Mouse (Mus musculus): ENCODE measurements around the gene Fastkd5.
"Not testable (repeated sequence)": the region's sequence is repeated elsewhere in the genome, so short reads cannot be mapped to it uniquely, and the experiment has no call there.

The Fastkd5 gene

DNA sequence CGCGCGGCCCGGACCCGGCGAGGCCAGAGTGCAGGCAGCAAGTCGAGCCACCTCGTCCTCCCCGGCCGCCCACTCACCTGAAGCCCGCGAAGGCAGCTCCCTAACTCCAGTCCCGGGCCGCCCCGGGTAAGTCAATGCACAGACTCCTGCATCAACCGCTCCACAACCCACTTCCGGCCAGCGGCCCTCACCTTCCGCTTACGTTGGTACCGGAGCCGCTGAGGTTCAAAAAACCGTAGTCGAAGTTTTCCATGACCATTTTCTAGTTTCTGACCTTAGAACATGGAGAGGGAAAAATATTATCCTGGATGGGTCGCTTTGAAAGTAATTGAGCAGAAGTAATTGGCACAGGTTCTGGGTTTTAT is at the start of gene Fastkd5, which contains the start of gene Ubox5:
Gene Fastkd5, minus strand, starts transcription at position 189 of the 365 bp plus-strand sequence.
Gene Ubox5, minus strand, starts transcription at position 200 of the 365 bp plus-strand sequence.
- DNase-seq = peak; percentile 90

DNA sequence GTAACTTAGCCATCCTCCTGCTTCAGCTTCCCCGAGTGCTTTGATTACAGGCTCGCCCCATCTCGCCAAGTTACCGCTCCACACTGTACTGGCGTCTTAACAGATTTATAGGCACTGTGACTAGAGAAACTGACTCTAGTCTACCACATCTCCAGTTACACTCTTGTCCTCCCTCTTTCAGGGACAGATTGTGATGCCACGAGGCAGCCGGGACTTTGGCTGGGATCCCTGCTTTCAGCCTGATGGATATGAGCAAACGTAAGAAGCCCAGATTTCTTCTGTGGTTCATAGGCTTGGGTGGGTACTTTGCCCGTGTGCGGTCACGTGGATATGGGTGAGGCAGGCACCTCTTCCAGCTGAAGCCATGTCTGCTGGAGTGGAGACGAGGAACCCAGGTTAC is 49.3 kb upstream of the Fastkd5 start:
- DNase-seq = no peak

DNA sequence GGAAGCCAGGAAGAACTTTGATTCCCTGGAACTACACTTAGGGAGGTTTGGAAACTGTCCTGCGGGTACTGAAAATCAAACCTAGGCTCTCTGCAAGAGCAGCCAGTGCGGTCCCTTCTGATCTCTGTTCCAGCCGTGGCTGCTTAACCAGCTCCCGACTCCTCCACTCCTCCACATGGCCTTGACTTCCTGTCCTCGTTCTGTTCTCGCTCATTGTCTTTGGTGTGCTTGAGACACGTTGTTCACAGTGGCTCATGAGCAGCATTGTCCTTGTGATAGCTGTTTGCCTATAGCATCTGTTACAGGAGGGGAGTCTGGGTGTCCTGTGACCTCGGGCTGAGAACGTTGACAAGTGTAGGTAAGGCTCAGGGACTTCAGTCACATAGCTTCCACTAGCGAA is 47.4 kb upstream of the Fastkd5 start:
- DNase-seq = no peak

DNA sequence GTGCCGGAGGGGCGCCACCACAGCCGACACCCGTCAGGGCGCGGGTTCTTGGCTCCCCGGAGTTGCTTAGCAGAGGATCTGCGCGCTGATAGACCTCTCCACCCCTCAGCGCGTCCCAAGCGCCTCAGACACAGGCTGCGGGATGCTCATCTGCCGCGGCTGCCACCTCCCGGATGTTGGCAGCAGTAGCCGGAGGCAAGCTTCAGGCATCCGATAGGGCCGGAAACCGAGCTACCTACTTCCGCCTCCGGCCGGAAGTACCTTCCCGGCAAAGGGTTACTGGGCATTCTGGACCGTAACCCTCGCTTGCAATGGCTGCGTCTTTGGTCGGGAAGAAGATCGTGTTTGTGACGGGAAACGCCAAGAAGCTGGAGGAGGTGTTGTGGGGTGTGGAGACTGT is 37.7 kb upstream of the Fastkd5 start, which contains the start of gene Itpa:
Gene Itpa, plus strand, starts transcription at position 52 of the 400 bp plus-strand sequence.
- peak; percentile 81 for DNase-seq

DNA sequence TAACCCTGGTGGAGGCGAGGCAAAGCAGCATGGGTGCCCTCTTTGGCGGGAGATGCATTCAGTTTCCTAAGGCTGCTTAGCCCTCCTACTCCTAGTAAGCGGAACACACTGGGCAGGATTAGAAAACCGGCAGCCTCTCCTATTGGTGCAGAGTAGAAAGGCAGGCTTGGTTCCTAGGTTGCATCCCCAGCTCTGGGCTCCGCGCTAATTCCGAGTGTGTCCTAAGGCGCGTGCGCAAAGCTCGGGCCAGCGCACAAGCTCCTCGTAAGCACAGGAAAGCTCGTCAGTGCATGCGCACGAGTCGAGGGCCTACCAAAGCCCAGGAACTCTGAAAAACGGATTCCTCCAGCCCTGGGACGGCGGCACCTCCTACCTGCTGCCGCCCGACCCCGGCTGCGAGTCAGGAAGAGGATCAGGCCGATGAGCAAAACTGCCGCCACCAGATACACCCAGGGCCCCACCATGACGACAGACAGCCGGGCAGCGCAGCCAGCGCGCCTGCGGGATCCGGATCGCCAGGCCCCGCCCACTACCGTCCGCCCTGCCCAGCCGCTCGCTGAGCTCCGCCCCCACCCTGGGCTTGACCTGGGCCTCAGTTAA is 34.4 kb upstream of the Fastkd5 start, which contains the start of gene Ddrgk1:
Gene Ddrgk1, minus strand, starts transcription at position 558 of the 600 bp plus-strand sequence.
- DNase-seq = peak; percentile 86

DNA sequence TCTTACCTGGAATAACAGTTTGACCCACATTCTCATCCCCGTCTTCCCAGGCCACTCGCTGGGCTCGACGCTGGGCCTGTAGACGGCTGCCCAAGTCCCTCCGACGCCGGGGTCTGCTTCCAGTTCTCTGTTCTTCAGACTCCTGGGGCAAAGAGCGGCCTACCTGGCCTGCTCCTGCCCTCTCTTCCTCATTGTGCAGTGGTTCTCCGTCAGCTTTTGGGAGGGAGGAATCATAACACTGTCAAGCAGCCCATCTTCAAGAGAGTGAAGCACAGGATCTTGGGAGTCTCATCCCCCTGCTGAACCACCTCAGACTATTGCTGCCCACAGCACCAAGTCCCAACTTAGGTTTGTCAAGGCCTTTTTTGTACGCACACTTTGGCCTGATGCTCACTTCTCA is 33.5 kb upstream of the Fastkd5 start:
- no peak for DNase-seq

DNA sequence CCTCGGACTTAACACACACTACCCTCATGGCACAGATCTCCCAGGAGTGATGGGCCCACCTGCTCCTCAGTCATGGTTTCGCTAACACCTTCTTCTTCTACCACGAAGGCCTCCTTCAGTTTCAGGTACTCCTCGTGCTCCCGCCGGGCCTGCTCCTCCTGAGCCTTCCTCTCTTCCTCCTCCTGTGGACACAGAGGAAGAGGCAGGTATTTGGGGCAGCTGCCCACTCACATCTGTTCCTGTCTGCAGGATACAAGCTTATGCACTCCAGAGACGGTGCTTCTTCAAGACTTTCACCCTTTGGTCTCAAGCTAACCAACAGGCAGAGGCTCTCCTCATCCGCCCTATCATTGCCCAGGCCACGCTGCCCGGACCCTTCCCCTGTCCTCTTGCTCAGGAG is 28.7 kb upstream of the Fastkd5 start:
- DNase-seq = no peak

DNA sequence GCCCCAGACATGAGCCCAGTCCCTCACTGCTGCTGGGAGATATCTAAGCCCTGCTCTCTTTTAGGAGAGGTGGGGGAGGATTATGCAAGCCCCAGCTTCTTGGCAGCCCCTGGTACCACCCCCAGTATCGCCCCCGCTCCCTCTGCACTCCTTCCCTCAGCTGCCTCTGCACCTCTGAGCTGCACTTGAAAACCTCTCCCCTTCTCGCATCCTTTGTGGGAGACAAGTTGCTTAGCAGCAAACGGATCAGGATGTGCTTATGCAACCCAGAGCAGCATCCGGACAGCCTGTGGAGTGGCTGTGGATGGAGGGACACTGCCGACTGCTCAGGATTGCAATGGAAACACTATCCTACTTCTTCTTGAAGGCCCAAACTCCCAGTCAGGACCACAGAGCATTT is 27.7 kb upstream of the Fastkd5 start:
- DNase-seq = no peak

DNA sequence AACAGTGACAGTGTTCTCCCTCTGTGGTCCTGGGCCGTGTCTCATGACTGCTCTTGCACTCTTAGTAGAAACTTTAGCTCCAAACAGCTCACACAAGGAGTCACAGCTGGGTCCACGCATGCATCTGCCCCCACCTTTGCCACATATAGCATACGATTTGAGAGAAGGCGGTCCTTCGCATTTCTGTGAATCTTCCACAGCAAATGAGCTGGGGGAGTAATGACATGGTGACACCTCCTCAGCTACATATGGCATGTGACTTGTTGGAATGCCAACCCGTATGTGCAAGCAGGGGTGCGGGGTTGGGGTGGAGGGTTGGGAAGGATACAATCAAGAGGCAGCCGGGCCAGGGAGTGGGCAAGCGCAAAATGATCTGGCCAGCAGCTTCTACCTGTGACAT is 26.7 kb upstream of the Fastkd5 start:
- DNase-seq = no peak

DNA sequence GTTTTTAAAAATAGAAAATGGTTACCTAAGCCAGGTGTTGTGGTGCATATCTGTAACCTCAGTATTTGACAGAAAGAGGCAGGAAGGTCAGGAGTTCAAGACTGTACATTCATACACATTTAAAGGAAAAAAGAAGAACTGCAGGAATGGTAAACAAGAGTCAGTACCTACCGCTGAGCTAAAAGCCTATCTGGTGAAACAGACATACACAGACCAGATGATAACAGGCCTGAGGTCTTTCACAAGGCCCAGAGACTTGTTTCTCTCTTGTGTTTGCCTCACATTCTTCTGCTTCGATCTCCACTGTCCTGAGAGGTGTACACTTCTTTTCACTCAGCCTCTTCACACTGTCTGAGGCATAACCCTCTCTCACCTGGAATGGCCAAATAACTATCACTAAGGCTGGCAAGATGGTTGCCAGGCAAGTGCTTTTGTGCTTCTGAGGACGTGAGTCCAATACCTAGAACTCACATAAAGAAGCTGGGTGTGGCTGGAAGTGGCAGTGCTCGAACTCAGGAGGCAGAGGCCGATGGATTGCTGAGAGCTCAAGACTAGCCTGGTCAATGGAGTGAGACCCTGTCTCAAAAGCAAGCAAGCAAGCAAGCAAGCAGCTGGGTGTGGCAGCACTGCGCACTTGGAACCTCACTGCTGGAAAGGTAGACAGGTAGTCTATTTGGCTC is 26.0 kb upstream of the Fastkd5 start:
- DNase-seq = no peak

DNA sequence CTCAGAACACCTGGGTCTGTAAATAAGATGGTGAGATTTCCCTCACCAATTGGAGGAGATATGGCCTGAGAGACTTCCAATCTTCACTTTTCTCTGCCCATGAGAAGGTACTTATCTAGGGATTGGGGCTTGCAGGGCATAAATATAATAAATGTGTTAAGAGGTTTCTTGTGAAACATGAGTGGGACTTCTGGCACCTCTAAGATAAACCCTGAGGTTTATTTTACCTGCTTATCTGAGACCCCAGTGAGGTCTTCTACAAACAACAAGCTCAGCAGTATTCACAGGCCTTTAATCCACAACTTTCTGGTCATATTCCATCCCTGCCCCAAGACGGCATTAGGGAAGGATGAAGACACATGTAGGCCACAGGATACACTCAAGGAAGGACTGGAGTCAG is 23.9 kb upstream of the Fastkd5 start:
- no peak for DNase-seq

DNA sequence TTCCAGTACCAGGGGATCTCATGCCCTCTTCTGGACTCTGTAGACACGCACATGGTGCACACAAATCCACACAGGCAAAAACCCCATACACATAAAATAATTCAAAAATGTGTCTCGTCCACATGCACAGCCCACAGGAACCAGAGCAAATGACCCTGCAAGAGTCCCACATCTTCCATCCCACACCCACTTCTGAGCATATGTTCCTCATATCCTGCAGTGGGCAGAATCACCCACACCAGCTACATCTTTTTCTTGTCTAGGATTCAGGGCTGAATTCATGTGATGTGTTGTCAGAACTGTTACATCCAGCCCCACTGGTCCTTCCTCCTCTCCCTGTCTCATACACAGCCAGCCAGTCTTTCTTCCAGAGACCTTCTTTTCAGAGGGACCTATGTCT is 23.5 kb upstream of the Fastkd5 start:
- no peak for DNase-seq

DNA sequence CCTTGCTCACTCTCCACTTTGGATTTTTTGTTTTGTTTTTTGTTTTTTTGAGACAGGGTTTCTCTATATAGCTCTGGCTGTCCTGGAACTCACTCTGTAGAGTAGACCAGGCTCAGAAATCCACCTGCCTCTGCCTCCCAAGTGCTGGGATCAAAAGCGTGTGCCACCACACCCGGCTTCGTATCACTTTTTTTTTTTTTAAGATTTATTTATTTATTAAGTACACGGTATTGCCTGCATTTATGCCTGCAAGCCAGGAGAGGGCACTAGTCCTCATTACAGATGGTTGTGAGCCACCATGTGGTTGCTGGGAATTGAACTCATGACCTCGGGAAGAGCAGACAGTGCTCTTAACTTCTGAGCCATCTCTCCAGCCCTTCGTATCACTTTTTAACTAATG is 19.2 kb upstream of the Fastkd5 start:
- DNase-seq = not testable (repeated sequence)

DNA sequence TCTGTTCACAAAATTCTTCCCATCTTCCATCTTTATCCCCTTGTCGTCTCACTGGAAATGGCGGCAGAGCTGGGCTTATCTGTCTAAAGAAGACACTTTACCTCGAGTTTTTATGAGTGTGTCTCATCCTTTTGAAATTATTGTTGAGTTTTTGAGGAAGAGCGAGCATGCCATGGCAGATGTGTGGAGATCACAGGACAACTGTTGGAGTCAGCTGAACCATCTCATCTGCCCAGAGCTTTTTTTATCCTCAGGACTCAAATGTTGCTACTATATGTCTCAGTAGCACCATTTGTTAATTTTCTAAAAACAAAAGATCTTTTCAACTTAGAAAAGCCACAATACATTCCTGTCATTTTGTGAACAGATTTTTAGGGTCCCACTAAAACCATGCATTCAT is 15.4 kb upstream of the Fastkd5 start:
- no peak for DNase-seq

DNA sequence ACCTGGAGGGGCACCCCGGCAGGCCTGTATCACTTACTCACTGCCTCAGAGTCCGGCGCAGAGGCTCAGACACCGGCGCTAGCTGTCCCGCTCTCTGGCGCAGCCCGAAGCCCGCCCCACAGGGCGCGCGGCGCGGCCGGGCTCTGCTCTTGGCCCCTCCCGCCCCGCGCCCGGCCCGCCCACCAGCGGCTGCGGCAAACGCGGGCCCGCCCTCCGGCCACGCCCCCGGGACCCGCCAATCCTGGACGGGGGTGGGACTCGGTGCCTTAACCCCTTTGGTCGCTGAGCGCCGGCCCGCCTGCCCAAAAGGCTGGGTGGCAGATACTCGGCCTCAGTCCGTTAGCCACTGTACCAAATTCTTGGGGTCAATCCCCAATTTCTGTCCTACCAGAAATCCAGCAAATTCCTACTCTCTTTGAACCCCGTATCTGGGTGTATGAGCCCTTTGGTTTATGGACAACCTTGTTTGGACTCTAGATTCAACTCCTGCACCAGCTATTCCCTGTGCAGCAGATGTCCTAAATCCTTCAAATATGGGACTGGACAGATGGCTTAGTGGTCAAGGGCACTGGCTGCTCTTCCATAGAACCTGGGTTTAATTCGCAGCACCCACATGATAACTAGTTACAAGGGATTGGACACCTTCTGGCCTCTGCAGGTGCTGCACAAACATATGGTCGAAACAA is 13.0 kb upstream of the Fastkd5 start, which contains the start of gene Lzts3:
Gene Lzts3, minus strand, starts transcription at position 120 of the 686 bp plus-strand sequence.
- DNase-seq = peak; percentile 93

DNA sequence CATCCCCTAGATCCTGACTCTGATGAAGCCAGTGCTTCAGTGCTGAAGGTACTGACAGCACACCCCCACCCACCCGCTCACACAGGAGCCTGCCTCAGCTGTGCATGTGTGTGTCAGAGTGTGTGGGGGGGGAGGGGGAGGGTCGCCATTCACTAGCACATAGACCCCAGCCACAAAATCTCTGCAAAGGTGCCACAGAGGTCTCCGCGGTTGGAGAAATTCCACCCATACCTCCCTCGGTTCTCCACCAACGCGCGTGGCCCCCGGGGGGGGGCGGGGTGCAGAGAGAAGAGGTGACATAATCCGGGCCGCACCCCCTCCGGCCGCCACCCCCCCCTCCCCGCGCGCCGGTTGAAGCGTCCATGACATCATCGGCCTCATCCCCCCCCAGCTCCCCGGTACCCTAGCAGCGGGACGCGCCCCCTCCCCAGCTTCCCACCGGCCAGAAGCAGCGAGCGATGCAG is 12.4 kb upstream of the Fastkd5 start:
- no peak for DNase-seq

DNA sequence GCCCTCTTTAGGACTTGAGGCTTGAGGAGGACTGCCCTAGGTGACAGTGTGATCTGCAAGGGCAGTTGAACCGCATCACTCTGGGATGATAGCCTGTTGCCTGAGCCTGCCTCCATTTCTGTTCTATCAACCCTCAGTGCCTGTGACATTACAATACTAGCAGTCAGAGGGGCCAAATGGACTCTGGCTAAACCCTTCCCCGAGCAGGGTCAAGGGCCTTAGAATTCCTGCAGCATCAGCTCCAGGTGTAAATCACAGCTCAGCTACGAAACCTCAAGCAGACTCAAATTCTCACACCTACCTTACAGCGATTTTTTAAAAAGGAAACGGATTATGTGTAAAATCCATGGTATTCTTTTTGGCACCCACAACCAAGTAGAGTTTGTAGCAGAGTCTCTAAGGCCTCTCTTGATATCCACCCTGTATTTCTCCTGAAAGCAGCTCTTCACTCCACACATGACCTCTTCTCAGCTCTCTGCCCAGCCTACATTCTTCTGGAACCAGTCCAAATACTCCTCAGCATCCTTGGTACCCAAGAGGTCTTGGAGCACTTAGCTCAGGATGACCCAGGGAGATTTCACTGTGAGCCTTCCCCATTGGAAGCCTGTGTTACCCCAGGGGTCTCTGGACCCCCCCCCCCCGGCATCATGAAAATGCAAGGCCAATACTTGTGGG is 11.7 kb upstream of the Fastkd5 start:
- DNase-seq = no peak

DNA sequence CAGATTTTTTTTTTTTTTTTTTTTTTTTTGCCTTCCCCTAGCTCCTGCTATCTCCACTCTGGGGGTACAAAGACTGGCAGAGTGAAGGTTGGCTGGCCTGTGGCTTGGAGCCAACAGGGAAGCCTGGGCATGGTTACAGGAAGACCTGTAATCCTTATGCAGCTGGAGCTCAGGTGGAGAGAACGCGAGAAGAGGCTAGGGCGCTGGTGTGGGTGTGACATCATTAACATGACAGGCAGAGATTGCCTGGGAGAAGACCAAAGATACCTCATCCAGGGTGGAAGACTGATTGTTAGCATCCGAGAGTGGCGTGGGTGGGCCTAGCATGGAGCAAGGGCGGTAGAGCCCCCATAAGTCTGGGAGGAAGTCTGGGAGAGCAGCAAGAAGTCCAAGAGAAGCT is 9.4 kb upstream of the Fastkd5 start:
- DNase-seq = no peak

DNA sequence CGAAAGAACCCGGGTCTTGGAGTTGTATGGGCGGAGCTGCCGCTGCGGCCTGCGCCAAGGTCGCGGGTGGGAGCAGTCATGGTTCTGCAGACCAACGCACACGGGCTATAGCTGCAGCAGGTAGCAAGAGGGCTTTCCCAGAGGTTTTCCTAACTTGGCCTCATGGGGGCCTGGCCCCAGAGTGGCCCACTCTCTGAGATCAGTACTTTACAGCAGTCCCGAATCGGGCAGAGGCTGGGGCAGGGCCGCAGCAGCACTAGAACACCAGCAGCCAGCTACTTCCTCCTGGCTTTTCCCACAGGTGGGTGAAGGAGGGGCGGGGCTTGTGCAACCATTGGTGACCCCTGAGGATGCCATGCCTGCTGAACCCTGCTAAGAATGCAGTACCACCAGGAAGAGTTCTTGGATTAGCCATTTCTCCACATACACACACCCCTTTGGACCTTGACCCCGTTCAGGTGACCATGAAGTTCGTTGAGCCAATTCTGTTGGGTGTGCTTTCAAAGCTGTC is 8.3 kb upstream of the Fastkd5 start:
- DNase-seq = no peak

DNA sequence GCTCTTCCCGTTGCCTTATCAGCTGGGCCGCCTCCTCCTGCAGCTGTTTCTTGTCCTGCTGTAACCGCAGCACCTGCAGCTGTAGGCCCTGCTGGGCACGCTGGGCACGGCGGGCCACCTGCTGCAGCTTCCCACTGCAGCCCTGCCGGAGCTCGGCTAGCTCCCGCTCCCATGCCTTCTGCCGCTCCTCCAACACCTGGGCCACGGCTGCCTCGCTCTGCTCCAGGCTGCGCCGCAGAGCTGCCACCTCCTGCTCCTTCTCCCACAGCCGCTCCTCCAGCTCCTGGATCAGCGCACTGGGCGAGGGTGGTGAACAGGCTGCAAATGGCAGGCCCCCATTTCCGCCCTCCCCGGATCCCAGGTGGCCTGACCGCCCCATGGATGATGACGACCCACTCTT is 6.0 kb upstream of the Fastkd5 start:
- no peak for DNase-seq

DNA sequence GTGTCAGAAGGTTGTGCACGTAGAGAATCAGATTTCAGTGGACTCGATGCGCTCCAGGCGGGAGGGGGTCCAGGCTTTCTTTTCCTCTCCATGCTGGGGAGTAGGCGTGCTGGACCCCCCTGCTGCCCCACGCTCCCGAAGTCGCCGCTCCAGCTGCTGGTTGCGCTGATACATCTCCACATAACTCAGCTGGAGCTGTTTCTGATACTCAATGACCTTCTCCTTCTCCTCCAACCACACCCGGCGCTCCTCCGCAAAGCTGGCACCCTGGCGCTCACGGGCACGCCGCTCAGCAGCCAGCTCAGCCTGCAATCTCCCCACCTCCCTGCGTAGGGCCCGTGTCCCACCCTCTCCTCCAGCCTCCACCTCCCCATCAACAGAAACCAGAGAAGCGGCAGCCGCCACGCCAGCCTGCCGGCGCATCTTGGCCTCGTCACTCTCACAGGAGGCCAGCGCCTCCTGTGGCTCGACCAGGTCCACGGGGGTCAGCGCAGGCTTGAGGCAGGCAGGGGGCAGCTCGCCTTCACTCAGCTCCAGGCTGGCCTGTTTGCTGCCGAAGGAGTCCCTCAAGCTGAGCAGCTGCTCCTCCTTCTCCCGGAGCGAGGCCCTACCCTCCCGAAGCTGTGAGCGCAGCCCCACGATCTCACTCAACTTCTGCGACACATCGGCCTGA is 5.0 kb upstream of the Fastkd5 start:
- no peak for DNase-seq

DNA sequence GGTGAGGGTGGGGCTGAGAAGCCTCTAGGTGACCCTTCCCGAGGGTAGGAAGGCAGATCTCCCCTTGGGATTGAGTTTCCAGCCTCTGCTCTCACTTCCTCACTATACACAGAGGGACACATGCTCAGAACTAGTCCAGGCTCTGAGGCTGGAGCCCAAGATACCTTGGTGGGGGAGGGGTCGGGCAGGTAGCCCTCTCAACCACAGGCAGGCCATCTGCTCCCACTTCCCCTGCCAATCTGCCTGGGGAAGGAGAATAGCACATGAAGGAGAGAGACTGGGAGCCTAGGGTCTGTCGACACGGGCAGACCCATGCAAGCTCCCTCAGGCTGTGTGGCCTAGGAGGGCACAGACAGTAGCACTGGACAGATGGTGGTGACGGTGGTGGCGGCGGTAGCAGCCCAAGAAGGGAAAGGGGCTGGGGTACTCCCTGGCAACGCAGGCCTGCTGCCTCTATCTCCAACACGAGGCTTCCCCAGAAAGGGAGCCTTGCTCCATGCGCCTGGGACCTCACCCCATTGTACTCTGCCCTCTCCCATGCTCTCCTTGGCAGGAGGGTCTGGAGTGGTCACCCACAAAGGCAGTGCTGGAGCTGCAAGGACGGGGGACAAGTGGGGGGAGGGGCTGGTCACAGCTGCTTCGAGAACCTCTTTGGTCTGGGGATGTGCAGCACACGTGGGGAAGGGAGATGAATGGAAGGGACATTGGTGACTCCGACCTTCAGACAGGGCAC is 4.3 kb upstream of the Fastkd5 start:
- DNase-seq = no peak
